Mouse (Mus musculus) hindbrain, postnatal 0 days (tissue): ENCODE data around the gene Tbpl2. TPM values are rescaled to one million over a fixed set of nuclear protein-coding genes. Genes with fewer than 3 reads are reported as not detected.
A peak's percentile ranks its signal among the peaks of the same experiment; 100 is the strongest.

Experiments
- ATAC-seq: fragments of 200-750 bp; cut with Nextera tagmentation; 2 replicates; pipeline ENCODE4 v1.8.0; 2017; ENCODE audit warnings: mild to moderate bottlenecking, moderate TSS enrichment, moderate library complexity
- DNase-seq: peaks from one replicate; pipeline ENCODE4 v3.0.0-alpha.2; 2015; ENCODE audit warnings: low spot score
- H3K27ac ChIP-seq: fragments of 300-500 bp; sonication (generic); 2 replicates; pipeline ENCODE4 v1.5.1; 2014; ENCODE audit warnings: mild to moderate bottlenecking
- H3K27me3 ChIP-seq: fragments of 300-500 bp; sonication (generic); 2 replicates; pipeline ENCODE4 v1.6.1; 2014; ENCODE audit warnings: low read length, mixed read lengths; ENCODE audit not compliant: insufficient read depth
- H3K36me3 ChIP-seq: fragments of 300-500 bp; sonication (generic); 2 replicates; pipeline ENCODE4 v1.6.1; 2014; ENCODE audit warnings: low read length, mixed read lengths; ENCODE audit not compliant: insufficient read depth
- H3K4me1 ChIP-seq: fragments of 300-500 bp; sonication (generic); 2 replicates; pipeline ENCODE4 v1.6.1; 2014; ENCODE audit warnings: antibody characterized with exemption, low read length, mixed read lengths; ENCODE audit not compliant: insufficient read depth
- H3K4me2 ChIP-seq: fragments of 300-500 bp; sonication (generic); 2 replicates; pipeline ENCODE4 v1.6.1; 2014; ENCODE audit warnings: low read depth, mild to moderate bottlenecking, low read length, moderate library complexity, mixed read lengths
- H3K4me3 ChIP-seq: fragments of 300-500 bp; sonication (generic); 2 replicates; pipeline ENCODE4 v1.5.1; 2014; ENCODE audit warnings: low read length
- H3K9ac ChIP-seq: fragments of 300-500 bp; sonication (generic); replicated peaks from 2 replicates; pipeline ENCODE4 v1.6.1; 2014; ENCODE audit warnings: mild to moderate bottlenecking, low read length, moderate library complexity, mixed read lengths
- H3K9me3 ChIP-seq: fragments of 300-500 bp; sonication (generic); 2 replicates; pipeline ENCODE4 v1.6.1; 2016; ENCODE audit warnings: low read length, mixed read lengths
- CTCF ChIP-seq: IDR thresholded peaks from 2 replicates; pipeline ENCODE4 v1.5.1; 2016; ENCODE audit warnings: antibody characterized with exemption, control low read depth, low read depth
- WGBS: fragments of 180-500 bp; shearing (Covaris S2); extraction: QIAGEN DNeasy Blood & Tissue Kit; methylation state at CpG from one replicate; pipeline ENCODE4 v1.1.7; 2014; 5-methylcytosine and 5-hydroxymethylcytosine counted together
- polyA plus RNA-seq: library from polyadenylated mRNA; unstranded; fragments of >200 nt; fragmentation: Nextera tagmentation; extraction: Ambion mirVana; gene quantifications from 2 replicates; pipeline ENCODE4 v1.2.1, GENCODE M21; 2015
- total RNA-seq: library from RNA; depleted of rRNA; stranded (reverse); fragments of >200 nt; gene quantifications from 2 replicates; pipeline ENCODE4 v1.2.3, GENCODE M21; 2014; rRNA removed

Tbpl2 gene
- total and polyA plus RNA-seq, 2 experiments from 2014 or later, result not detected

DNA sequence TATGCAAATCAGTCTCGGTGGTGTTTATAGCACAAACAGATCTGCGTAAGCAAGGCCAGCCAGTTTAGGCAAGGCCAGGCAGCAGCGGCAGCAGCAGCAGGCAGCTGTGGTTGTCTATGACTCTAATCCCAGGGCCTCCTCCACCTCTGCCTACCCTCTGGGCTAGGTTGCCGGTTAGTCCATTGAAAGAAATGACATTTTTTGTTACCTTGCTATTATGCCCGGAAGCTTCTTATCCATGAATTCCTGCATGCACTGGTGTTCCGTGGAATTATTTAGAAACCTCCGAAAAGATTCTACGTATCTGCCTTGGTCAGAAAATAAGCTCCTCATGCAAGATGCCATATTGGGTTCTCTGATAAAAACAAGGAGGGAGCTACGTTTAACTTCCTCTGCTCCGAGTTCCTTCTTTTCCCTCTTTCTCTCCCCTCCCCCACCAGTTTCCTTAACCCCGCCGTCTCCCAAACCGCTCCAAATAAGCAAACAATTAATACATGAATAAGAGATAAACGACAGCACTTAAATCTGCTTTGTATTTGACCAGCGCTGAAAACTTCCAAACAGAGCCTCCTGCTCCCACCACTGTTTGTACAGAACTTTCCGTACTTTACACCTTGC lies 47.8 kb downstream of the Tbpl2 start:
- peak overlapping the region; percentile 83 for H3K27ac ChIP-seq
- DNase-seq (peak; percentile 79), ATAC-seq (peak; percentile 95)
- H3K4me3 ChIP-seq, result peak overlapping the region; percentile 47
- no peaks in the 10 kb centered on the region for H3K36me3 ChIP-seq
- H3K9ac ChIP-seq, result peak overlapping the region; percentile 69
- whole genome bisulfite sequencing, result 4% methylated on average over 16 of the region's 16 CpGs
- H3K4me2 ChIP-seq, result peak overlapping the region; percentile 68
- TF ChIP-seq CTCF, result no peak
- H3K27me3 ChIP-seq, result no peaks in the 10 kb centered on the region
- H3K9me3 ChIP-seq, result no peaks in the 10 kb centered on the region
- no peaks in the 10 kb centered on the region for H3K4me1 ChIP-seq

DNA sequence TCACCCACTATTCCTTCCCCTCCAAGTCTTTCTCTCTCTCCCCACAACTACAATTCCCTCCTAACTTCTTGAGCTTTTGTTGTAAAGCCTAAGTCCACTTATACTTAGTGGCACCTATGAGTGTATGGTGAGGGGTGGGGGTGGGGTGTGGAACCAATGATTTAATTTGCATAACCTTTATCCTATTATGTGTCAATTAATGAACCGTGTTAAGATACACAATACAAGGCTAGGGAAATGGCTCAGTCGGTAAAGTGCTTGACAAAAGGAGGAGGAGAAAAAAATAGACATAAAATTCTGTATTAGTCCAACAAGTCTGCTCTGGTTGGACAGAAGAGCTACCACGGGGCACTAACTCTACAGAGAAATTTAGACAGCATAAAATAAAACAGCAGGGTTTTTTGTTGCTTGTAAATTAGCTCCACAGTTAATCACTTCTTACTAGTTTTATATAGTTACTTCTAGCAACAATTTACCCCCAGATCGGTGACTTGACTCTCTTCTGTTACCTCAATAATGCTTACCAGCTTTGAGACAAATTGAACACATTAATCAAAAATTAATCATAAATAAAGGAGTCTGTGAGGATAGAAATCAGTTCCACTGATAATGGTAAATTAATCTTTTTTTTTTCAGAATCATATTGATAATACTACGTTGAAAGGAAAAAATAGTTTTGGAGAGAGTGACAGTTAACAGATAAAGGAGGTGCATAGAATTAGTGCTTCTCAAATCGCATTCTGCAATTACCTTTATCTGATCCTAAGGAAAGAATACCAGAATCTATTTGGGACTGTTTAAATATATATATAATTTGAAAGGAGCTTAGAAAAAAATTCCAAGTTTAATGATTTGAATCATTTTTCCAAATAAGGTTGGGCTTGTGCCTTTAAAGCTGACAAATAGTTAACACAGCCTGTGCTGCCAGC lies 48.6 kb downstream of the Tbpl2 start:
- no peaks in the 10 kb centered on the region for H3K9me3 ChIP-seq
- peak overlapping the region; percentile 68 for H3K4me2 ChIP-seq
- no peak for TF ChIP-seq CTCF
- peak; percentile 16; the same call in 1 of the 2 replicates for ATAC-seq
- no peaks in the 10 kb centered on the region for H3K27me3 ChIP-seq
- H3K4me1 ChIP-seq, result no peaks in the 10 kb centered on the region
- peak overlapping the region; percentile 69 for H3K9ac ChIP-seq
- H3K27ac ChIP-seq, result peak overlapping the region; percentile 83; the same call in 1 of the 2 replicates
- no peaks in the 10 kb centered on the region for H3K36me3 ChIP-seq
- H3K4me3 ChIP-seq, result peak overlapping the region; percentile 47
- peak; percentile 4 for DNase-seq
- 16% methylated on average over 6 of the region's 6 CpGs for WGBS

DNA sequence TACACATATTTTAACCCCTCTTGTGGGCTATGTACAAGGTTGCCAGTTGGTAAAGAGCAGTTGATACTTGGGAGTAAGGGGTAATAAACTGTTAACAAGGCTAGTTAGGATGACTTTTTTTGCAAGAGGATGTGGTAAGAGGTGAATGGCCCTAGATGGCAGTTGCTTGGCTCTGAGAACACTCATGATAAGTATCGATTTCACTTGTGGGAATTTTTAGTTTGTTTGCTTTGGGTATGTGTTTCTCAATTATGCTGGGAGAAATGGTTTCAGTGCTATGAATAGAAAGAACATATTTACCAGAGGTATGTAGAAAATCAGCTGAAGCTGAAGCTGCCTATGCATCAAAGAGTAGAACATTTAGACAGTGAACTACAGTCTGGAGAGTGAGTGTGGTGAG lies 53.5 kb downstream of the Tbpl2 start:
- ATAC-seq (no peak), DNase-seq (no peak)
- Histone ChIP-seq H3K9ac (no peak overlapping the region), H3K4me2 (no peak overlapping the region), H3K27ac (no peak overlapping the region), H3K27me3 (no peaks in the 10 kb centered on the region), H3K9me3 (no peaks in the 10 kb centered on the region), H3K4me1 (no peaks in the 10 kb centered on the region), H3K36me3 (no peaks in the 10 kb centered on the region), H3K4me3 (no peak overlapping the region)
- WGBS, result 93% methylated on average over 1 of the region's 1 CpGs
- no peak for TF ChIP-seq CTCF

DNA sequence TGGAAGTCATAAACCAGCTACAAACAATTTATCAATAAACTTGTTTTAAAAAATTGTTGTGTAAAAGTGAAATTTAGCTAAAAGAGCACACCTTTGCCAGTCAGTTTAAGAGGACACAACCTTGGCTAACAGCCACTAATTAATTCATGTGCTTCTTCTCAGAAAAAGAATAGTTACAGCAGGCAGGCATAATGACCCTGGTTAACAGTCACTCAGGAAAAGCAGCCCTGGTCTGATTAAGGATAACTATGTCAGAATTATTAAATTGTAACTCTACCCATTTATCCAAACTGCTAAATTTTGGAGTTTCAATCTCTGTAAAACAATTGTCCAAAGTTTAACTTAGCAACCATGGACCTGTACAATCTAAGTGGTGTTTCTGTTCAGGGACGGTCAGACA lies 55.9 kb downstream of the Tbpl2 start:
- Histone ChIP-seq H3K4me2 (no peak overlapping the region), H3K9ac (no peak overlapping the region), H3K27ac (no peak overlapping the region), H3K36me3 (no peaks in the 10 kb centered on the region), H3K4me1 (no peaks in the 10 kb centered on the region), H3K27me3 (no peaks in the 10 kb centered on the region), H3K9me3 (no peaks in the 10 kb centered on the region), H3K4me3 (no peak overlapping the region)
- TF ChIP-seq CTCF, result no peak
- WGBS, result 91% methylated on average over 1 of the region's 1 CpGs
- no peak for ATAC-seq
- DNase-seq, result no peak

Other genes with a start within 250 kb of the Tbpl2 start
- 13.5 and 14.2 TPM in 2 replicates for gene Hnmt, start 47.2 kb downstream of the Tbpl2 start, total RNA-seq
- gene Hnmt, start 47.2 kb downstream of the Tbpl2 start, polyA plus RNA-seq, result 28.4 and 31.1 TPM in 2 replicates
- gene Il1f8, start 56.6 kb upstream of the Tbpl2 start, total RNA-seq, result not detected in 2 replicates
- gene Il1f8, start 56.6 kb upstream of the Tbpl2 start, polyA plus RNA-seq, result not detected in 2 replicates
- not detected in 2 replicates for gene Il1f9, start 89.9 kb upstream of the Tbpl2 start, total RNA-seq
- not detected in 2 replicates for gene Il1f9, start 89.9 kb upstream of the Tbpl2 start, polyA plus RNA-seq
- gene Il1f6, start 118.8 kb upstream of the Tbpl2 start, total RNA-seq, result not detected in 2 replicates
- not detected in 2 replicates for gene Il1f6, start 118.8 kb upstream of the Tbpl2 start, polyA plus RNA-seq
- gene Il1f5, start 180.4 kb upstream of the Tbpl2 start, total RNA-seq, result not detected in 2 replicates
- gene Il1f5, start 180.4 kb upstream of the Tbpl2 start, polyA plus RNA-seq, result not detected in 2 replicates
- gene Il1f10, start 194.6 kb upstream of the Tbpl2 start, total RNA-seq, result not detected in 2 replicates
- gene Il1f10, start 194.6 kb upstream of the Tbpl2 start, polyA plus RNA-seq, result not detected in 2 replicates
- not detected in 2 replicates for gene Il1rn, start 240.3 kb upstream of the Tbpl2 start, total RNA-seq
- gene Il1rn, start 240.3 kb upstream of the Tbpl2 start, polyA plus RNA-seq, result 0.13 and 0.16 TPM in 2 replicates